Mouse (Mus musculus): ENCODE data around the gene Slc10a3.
"Not testable (repeated sequence)": the region's sequence is repeated elsewhere in the genome, so short reads cannot be mapped to it uniquely, and the experiment has no call there.

Gene Slc10a3

DNA sequence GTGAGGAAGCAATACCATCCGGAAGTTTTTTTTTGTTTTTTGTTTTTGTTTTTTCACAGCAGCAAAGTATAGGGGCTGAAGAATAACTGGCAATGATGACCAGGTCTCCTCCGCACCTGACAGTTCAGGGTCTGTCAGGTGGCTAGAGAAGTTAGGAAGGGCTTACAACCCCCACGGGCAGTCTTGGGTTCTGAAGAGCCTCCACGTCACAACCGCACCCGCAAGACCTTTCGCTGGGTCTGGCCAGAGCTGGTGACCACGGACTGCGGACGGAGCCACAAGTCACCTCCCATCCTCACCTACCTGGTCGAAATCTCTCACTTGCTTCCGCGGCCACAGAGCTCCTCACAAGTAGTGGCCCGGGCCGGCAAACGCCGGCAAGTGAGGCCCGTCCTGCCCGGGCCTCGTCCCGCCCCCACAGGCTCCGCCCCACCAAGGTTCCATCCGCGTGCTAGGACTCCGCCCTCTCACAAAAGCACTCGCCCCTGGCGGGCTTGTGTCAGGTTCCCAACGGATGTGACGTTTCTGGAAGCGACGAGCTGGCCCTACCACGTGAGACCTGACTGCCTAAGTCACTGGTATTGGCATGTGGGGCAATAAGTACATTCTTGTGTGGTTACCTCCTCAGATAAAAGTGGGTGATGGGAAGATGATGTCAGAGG is at the start of gene Slc10a3, which contains the start of gene Ubl4a:
Gene Slc10a3 (minus strand): TSS at position 462 of the 662 bp plus-strand sequence.
Gene Ubl4a (minus strand): TSS at position 331 of the 662 bp plus-strand sequence.
- peak; percentile 93 for DNase-seq (ENCODE audit: low read depth)

DNA sequence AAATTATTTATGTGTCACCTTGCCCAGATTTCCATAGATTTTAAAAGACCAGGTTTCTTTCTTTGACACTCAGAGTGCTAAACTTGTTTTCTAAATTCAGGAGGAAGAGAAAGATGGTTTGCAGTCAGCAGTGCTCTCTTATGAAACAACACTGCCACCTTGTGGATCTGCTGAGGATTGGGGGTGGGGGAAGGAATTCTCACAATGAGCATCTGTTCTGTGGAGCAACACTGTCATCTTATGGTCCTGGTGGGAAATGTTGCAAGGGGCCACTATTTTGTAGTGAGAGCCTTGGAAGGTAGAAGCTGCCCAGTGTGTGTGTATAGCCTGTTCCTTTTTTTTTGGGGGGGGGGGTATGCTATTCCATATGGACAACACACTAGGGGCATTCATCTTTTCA is 40.2 kb upstream of the Slc10a3 start:
- DNase-seq (ENCODE audit: low read depth), result peak; percentile 85

DNA sequence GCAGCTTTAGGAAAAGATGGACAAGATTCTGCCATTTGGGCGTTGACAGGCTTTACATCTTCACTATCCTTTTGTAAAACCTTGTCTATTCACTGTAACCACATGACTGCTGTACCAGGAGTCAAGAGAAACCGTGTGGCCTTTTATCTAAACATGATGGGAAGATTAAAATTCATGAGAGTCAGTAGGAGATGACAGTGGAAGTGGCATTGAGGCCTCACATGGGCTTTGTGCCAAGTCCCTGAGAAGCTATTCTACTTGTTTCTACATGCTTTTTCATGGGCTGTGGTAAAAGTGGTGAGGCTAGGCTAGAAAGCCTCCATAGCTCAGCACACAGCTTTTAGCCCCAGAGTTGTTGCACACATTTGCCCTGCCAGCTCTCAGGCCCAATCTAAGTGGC is 35.2 kb upstream of the Slc10a3 start:
- DNase-seq (ENCODE audit: low read depth), result no peak

DNA sequence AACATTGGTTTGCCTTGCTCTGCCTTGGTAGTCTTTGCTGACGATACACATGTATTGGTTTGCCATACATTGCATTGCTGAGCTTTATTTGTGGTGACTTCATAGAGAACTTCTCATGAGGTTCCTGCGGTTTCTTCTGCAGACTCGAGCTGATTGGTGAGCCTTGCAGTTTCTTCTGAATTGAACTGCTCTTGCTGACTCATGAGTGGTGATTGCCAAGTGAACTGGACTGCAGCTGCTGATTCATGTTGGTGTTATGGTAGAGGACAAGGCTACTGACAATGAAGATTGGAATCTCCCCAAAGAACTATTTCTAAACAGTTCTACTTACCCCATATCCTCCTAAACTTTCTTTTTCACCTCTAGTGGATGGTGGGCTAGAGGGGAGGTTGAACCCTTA is 27.0 kb upstream of the Slc10a3 start:
- peak; percentile 68 for DNase-seq (ENCODE audit: low read depth)

DNA sequence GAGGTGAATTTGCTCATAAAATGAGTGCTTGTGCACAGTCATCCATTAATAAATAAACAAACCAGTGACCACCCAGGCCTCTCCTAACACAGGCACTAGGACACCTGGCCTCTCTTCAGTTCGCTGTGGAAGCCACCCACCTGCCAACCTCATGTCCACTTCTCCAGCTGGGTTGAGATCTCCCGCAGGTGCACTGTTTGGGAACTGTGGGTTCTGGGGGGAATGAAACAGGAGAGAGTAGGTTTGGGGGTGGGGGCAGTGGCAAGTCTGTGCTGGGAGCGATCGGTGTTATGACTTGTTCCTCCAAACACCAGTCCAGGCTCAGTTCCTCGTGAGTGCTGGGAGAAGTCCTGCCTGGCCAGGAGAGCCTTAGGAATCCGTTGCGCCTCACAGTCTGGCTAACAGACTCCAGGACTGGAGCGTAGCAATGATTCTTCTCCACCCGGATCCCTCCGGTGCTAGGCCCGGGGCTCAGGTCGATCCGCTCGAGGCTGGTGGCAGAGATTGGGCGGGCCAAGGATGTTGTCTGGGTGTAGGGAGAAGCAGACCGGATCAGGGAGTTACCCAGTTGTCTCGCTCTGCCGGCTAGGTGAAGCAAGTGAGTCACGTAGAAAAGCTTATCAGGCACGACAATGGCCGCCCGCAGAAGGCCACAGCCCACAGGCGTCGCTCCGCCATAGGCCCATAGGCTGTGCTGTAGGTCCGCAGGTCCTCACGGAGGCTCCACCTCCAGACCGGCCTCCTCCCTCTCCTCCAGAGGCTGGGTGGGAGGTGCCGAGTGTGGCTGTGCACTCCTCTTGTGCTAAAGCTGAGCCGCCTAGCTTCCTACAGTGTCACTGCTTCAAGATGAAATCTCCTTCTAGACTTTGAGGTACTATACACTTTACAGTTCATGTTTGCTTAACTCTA is 19.6 kb upstream of the Slc10a3 start, which contains the start of the genes Fam3a and Ikbkg:
Gene Fam3a (minus strand): TSS at position 738 of the 909 bp plus-strand sequence.
Gene Ikbkg (plus strand): TSS at position 756 of the 909 bp plus-strand sequence.
- DNase-seq (ENCODE audit: low read depth), result peak; percentile 90

DNA sequence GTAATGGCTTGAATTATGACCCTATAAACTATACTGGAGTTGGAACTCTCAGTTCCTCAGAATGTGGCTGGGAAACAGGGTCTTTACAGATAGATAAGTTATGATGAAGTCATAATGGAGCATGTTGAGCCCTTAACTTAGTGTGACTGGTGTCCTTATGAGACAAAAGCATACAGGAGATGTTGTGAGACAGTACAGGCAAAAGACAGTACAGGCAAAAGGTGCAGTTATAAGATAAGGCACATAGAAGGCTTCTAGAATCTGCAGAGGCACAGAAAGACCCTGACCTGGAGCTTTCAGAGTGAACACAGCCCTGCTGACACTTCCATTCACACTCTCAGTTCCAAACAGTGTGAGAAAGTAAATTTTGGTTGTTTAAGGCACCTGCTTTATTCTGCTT is 15.0 kb upstream of the Slc10a3 start:
- no peak for DNase-seq (ENCODE audit: low read depth)

DNA sequence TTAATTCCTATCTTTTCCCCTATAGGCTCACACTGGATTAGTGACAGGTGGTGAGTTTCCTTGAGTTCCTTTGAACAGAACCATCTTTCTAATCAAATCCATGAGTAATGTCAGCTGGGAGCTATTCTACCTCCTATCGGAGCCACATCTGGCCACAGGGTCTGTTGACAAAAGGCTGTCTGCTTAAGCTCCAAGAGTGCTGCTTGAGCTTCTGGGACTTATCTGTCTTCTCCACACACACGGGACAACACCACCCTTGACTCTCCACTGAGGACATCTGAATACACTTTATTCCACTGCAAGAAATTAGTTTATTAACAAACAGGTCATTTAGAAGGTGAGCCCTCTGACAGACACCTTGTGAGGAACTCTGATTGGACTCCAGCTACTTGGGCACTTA is 11.3 kb upstream of the Slc10a3 start:
- no peak for DNase-seq (ENCODE audit: low read depth)

DNA sequence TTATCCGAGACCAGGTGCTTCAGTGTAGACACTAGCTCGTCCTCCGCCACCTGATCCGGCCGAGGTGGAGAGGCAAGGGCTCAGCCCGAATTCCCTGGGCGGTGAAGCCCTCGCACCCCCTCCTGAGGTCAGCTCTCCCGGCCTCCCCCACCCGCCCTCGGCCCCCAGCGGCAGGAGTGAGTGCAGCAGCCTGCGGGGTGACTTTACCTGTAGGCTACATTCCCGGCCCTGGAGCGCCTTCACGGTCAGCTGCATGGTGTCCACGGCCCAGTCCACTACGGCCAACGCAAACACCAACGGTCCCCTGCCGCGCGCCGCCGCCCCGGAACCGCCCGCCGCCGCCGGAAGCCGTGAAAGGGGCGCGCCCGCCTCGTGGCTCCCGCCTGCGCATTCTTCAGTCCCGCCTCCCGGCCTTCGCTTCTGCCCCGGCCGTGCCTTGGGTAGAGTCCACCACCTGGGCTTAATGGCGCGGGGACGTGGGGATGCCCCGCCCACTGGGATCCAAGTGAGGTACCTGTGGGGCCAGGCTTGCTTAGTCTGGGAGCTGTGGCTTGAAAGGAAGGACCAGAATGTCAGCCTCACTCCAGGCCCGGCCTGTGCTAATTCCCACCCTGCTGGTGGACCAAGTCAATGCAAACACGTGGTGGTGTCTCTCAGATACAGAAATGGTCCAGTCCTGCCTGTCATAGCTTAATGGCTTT is 4.8 kb downstream of the Slc10a3 start:
- peak; percentile 76 for DNase-seq (ENCODE audit: low read depth)

DNA sequence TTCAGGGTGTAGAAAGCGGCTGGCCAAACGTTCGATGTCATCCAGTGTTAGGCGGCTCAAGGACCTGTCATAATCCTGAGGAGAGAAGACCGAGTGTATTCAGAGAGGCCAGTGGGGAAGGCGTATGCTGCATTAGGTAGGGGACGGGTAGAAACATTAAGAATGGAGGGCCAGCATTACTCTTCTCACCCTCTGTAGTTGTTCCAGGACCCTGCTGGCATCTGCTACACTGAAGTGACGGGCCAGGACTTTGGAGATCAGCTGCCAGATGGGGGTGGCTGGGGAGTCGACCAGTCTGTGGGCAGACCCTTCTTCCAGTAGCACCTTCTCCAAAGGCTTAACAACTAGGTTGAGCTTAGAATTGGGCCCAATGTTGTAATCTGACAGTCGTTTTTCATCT is 5.6 kb downstream of the Slc10a3 start:
- DNase-seq (ENCODE audit: low read depth), result no peak

DNA sequence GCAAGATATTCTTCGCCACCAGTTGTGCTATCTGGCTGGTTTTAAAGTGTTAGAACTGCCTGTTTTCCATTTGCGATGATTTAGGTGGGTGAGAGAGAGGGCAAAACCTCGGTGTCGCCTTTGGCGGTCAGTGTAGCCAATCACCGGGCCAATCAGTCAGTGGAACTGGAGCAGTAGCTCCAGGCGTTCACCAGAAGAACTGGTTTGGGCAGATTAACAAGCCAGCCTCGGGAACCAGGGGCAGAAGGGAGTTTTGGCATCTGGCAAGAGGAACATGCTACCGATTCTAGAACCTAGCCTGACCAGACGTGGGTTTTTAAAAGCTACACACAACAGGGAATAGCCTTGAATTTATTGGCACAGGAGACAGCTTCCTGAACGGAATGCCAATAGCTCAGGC is 14.0 kb downstream of the Slc10a3 start:
- no peak for DNase-seq (ENCODE audit: low read depth)

DNA sequence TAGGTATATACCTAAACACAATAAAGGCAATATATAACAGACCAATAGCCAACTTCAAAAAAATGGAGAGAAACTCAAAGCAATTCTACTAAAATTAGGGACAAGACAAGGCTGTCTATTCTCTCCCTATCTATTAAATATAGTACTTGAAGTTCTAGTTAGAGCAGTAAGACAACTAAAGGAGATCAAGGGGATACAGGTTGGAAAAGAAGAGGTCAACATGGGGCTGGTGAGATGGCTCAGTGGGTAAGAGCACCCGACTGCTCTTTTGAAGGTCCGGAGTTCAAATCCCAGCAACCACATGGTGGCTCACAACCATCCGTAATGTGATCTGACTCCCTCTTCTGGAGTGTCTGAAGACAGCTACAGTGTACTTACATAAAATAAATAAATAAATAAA is 16.1 kb downstream of the Slc10a3 start:
- DNase-seq (ENCODE audit: low read depth), result not testable (repeated sequence)

DNA sequence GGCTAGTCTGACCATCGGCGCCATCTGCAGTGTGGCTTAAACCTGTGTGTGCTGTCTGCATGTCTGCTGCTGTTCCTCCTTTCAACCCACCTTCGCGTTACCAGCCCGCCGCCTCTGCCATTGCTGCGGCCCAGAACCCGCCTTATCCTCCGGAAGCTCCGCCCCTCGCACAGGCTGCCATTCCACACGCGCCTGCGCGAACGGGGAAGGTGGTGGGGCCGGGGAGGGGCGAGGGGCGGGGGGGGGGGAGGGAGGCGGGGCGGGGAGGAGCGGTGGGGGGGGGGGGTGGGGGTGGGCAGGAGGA is 19.7 kb downstream of the Slc10a3 start, which contains the start of gene Lage3:
Gene Lage3 (minus strand): TSS at position 152 of the 304 bp plus-strand sequence.
- DNase-seq (ENCODE audit: low read depth), result peak; percentile 90

DNA sequence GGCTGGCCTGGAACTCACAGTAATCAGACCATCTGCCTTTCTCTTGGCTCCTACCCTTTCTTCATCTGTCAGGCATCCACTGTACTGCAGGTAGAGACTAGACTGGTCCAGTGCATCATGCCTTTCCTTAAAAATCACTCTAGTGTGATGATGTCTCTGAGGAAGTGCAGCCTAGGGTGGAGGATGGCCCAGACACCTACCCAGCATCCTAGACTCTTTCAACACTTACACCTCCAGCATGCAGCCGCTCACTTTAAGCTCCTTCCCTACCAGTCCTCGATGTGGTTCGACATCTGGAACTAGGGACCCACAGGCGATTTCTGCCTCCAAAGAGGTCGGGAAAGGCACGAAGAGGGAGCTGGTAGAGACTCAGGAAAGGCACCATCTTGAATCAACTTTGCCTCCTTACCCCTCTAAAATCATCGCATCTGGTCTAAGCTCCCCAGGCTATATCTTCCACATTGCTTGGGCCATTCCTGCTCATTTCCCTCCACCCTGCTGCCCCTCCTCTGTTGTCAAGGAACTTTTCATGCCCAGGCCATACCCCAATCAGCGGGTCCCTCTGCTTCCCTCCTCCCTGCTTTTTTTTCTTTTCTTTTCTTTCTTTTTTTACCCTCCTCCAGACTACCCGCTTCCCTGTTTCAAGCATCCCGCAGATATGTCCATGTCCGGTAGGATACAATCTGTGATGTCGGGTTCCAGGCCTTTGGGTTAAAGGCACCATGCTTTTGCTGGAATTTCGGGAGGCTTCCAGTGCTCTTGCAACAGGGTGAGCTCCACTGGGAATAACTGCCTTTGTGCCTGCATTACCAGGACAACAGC is 20.3 kb downstream of the Slc10a3 start:
- no peak for DNase-seq (ENCODE audit: low read depth)

DNA sequence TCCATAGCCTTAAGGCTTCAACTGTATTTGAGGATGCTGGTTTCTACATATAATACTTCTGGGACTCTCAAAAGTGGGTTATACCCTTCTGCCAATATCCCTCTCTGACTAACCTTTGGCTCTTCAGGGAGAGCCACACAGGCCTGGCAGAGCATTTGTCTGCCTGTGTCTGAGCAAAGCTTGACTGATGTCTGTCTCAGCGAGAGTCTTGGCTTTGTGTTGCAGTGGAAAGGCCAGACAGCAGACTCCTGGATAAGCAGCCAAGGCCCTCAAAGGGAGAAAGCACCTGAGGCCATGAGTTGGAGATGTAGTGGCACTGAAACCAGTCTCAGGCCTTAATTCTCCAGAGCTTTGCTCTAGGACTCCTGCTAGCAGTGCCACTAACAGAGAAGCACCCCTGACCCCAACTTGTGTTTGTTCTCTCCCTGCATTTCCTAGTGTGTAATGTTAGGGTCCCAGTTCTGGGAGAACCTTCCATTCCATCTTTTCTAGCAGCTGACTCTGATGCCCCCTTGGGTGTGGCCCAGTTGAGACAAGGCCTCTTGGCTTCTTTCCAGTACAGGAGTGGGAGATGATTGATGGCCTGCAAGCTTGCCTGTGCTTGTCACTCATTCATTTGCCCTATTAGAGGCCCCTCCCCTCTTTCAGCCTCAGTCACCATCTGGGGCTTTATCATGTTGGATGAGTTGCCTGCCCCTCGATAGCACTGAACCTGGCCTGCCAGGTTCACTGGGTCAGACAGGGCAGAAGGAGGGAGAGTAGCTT is 42.8 kb downstream of the Slc10a3 start:
- peak; percentile 8 for DNase-seq (ENCODE audit: low read depth)

DNA sequence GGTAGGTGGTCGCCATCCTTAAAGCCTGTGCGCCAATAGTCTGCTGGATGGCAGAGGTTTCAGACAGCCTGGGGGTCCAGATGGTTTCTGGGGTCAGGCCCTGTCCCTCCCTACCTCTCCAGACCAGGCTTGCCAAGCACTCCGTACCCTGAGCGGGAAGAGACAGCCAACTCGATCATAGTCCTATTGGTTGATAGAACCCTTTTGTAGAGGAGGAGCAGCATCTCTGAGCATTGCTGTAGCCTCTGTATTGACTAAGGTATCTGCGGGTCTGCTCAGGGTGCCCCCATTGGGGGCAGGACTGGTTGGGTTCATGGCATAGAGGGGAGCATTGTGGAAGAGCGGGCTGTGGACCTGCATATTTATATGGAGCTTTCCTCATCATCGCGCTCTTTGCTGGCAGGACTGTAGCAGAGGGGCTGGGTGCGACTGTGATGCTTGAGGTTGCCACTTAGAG is 43.9 kb downstream of the Slc10a3 start:
- DNase-seq (ENCODE audit: low read depth), result no peak

DNA sequence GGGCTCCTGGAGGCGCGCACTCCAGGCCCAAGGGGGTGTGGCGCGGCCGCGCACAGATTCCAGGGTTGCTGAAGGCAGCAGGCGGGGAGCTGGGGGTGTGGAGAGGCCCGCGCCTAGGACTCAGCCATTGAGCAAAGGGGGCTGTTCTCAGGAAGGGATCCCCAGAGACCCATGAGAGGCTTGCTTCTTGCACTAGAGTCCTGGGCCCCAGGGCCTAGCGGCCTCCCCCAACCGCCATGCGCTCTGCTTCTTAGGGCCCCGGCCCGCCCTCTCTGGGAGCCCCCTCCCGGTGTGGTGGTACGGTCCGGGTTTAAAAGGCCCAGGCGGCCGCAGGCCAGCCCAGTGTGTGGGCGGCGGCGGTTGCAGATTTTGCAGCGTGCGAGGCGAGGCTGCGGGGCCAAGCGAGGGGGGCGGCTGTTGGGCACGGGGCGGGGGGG is 44.4 kb downstream of the Slc10a3 start, which contains the start of gene Plxna3:
Gene Plxna3 (plus strand): TSS at position 342 of the 437 bp plus-strand sequence.
- peak; percentile 85 for DNase-seq (ENCODE audit: low read depth)
